Mouse (Mus musculus): ENCODE data around the gene Gm37240. TPM values are rescaled to one million over a fixed set of nuclear protein-coding genes. Genes with fewer than 3 reads are reported as not detected.

The Gm37240 gene
- total RNA-seq, 2 experiments from 2014 or later = not detected

DNA sequence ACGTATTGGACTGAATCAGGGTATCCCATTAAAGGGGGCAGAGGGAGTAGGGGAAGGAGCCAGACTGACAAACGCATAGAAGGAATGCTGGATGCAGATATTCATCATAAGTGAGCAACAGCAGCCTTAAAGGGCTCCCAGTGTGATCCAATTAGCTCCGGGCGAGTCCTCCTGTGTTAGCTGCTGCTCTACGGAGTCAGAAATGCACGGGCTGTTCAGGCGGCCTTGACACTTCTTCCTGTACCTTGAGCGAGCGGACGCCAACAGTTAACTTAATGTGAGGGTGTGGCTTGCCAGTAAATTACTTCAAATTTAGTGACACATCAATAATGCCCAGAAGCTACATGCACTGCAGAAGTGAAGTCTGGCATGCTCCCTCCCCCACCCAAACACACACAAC is 1151.6 kb downstream of the Gm37240 start:
- ATAC-seq (replicated peaks; ENCODE audit: low FRiP score, poor library complexity, severe bottlenecking) = no peak

DNA sequence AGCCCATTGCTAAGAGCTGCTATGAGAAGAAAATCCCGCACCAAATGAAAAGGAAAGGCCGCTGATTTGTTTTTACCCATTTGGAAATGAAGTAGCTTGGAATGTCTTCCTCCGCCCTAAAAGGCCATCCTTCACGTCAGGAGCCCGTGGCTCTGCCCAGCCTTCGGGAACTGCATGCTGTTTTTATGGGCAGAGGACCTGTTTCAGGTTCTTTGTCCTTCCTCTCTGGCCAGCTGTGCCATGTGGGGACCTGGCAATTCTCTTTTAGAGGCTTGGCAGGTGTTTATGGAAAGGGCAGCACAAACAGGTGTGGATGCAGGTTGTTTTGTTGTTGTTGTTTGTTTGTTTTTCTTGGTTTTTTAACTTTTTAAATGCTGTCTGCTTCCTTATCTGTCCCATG is 1154.8 kb downstream of the Gm37240 start:
- no peak for ATAC-seq (replicated peaks; ENCODE audit: low FRiP score, poor library complexity, severe bottlenecking)

DNA sequence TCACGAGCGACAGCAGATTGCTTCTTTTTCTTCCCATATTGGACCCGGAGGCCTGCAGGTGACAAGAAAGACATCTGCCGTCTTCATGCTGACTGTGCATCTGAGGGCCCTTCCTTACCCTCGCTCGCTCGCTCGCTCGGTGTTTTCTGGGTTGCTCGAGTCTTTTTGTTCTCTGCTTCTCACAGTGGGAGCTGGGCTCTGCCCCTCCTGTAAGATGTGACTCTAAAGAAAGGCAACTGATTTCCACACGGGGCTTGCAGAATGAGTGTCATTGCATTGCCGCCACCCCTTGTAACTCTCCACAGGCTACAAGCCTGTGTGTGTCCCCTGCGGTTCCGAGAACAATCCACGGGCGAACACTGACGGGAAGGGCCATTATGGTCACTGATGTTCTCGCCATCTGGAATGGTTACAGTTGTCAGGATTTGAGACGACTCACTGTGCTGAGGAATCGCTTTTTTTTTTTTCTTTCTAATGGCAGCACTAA is 1155.3 kb downstream of the Gm37240 start:
- no peak for ATAC-seq (replicated peaks; ENCODE audit: low FRiP score, poor library complexity, severe bottlenecking)

DNA sequence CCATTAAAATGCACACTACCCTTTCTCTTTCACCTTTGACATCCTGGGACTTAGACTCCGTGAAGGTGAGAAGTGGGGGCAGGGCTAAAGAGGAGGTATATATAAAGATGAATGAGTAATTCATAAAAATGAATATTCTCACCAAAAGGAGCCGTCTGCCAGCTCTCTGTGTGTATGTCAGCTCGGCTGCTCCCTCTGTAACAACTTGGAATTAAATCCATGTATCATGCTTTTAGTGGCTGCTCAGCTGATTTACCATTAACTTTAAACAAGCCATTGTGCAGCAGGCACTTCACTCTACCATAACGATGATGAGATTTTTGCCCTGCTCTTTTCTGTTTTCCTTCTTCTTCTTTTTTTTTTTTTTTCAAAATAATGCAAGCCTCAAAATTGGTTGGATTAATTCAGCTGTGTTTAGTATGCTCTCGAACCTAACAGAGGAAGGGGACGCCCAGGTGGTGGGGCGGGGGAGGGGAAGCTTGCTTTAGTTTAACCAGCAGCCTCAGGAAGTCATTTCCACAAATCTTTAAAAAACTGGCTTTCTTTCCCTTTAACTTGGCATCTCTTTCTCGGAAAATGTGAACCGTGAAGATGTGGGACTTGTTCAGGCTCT is 1155.8 kb downstream of the Gm37240 start:
- no peak for ATAC-seq (replicated peaks; ENCODE audit: low FRiP score, poor library complexity, severe bottlenecking)

DNA sequence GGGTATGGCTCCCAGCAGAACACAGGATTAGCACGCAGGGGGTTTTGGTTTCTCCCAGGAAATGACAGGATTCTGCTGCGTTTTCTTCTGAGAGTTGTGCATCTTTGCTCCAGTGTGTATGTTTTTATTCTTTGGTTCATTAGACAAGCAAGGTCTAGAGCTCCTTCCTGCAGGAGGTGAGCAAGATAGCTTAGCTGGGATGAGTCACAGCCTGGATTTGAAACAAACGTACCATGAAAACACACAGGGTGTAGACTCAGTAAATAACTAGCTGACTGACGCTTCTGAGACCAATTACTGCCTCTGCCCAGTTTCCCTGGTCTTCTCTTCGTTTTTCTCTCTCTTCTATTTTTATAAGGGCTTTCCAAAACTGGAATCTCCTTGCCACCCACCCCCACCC is 1156.3 kb downstream of the Gm37240 start:
- no peak for ATAC-seq (replicated peaks; ENCODE audit: low FRiP score, poor library complexity, severe bottlenecking)

DNA sequence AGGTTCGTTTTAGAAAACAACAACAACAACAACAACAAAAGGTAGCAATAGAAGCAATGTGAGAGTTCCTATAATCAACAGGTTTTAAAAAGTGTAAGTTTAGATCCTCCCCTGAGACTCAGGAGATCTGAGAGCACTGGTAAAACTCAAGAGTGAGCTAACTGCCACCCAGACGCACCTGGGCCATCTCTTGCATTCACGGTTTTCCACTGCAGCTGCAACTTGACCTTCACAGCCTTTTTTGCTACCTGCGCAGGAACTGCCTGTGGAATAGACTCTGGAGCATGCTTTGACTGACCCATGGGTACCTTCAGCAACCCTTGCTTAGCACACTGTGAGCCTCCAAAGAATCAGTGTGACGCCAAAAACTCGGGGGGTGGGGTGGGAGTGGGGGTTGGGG is 1157.5 kb downstream of the Gm37240 start:
- no peak for ATAC-seq (replicated peaks; ENCODE audit: low FRiP score, poor library complexity, severe bottlenecking)

DNA sequence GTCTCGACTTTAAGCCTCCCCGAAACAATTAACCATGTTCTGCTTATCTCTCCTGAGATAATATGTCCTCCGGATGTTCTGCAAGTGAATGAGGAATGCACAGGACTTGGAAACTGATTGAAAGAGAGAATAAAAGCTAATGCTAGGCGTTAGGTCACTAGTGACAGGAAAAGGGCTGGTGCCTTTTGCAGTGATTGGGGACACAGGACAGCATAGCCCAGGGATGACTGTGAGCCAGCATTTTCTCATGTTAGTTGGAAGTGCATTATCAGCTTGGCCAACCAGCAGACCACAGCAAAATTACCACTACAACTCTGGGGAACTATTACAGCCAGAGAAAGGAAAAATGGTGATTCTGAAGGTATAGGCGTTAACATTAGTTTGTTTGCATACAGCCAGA is 1163.3 kb downstream of the Gm37240 start:
- no peak for ATAC-seq (replicated peaks; ENCODE audit: low FRiP score, poor library complexity, severe bottlenecking)

DNA sequence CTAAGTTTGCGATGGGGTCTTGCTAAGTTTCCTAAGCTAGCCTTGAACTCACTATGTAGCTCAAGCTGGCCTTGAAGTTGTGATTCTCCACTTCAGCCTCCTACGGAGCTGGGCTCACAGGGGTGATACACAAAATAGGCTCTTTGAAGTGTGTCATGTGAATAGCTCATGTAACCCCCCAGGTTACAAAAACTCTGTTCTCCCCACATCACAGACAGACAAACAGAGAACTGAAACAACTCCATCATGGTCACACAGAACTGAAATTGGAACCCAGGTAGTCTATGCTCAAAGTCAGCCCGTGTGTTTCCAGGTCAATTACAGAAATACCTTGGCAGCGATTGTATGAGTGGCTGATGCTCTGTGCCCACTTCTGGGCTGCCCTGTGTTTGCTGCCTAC is 1164.6 kb downstream of the Gm37240 start:
- no peak for ATAC-seq (replicated peaks; ENCODE audit: low FRiP score, poor library complexity, severe bottlenecking)

DNA sequence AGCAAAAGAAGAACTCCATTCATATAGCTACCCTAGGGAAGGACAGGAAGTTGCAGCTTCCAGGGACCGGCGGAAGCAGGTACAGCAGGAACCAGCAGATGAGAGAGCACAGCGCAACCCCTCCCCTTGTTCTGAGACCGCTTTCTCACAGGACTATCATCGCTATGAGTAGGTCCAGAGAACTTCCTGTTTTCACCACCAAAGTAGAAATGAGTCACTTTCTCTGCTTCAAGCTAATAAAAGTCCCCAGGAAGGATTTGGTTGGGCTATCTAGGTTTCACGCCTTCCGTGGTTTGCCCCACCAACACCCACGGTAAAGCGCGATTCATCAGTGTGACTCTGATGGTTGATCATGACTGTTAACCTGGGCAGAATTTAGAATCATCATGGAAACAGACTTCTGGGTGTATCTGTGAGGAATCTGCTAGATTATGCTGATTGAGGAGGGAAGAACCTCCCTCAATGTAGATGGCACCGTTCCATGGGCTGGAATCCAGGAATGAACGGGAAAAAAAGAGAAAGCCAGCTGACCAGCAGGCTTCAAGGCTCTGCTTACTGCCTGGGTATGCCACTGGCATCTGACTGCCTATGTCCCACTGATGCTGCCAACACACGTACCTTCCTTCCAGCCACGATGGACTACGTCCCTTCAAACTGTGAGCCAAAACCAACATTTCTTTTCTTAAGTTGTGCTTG is 1172.1 kb downstream of the Gm37240 start:
- no peak for ATAC-seq (replicated peaks; ENCODE audit: low FRiP score, poor library complexity, severe bottlenecking)

DNA sequence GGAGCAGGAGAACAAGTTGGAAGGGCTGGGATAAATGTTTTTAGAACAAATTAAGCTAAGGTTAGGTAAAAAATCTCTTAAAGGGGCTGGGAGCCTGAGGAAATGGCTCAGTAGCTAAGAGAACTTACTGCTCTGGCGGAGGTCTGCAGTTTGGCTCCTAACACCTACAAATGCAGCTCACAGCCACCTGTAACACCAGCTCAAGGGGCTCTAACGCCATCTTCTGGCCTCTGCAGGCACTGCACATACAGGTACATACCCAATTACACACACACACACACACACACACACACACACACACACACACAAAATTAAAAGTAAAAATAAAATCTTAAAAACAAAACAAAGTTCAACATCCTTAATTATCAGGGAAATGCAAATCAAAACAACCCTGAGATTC is 1174.4 kb downstream of the Gm37240 start:
- ATAC-seq (replicated peaks; ENCODE audit: low FRiP score, poor library complexity, severe bottlenecking) = no peak

DNA sequence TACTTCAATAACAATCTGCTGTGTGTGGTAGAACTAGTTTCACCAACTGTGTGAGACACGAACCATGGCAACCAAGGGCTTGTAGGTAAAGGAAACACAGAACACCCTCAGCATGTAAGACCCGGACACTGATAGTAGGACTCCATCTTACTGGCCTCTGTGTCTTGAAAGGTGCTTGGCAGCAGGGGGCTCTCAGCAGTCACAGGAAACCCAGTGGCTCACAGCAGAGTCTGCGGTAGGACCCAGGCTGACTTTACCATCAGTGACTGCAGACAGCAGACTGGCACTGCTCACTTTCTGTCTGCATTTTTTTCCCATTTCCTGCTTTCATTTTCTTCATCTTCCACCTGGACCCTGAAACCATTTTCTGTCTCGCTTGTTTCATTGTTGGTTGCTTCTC is 1176.6 kb downstream of the Gm37240 start:
- no peak for ATAC-seq (replicated peaks; ENCODE audit: low FRiP score, poor library complexity, severe bottlenecking)

DNA sequence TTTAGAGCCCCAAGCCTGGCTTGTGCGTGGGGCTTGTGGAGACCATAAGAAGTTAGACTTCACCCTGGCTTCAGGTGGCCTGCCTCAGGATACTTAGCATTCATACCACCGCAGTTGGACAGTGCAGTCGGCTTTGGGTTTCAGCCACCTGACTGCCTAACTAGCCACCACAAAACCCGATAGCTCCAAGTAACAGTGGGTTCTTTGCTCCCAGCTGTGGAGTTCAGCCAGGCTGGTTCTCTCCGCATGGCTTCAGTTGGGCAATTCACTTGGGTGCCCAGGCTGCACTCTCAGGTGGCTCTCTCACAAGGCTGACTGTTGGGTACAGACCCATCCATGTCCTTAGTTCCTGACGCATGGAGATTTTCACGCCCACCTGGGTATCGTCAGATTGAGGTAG is 1177.4 kb downstream of the Gm37240 start:
- ATAC-seq (replicated peaks; ENCODE audit: low FRiP score, poor library complexity, severe bottlenecking) = no peak

DNA sequence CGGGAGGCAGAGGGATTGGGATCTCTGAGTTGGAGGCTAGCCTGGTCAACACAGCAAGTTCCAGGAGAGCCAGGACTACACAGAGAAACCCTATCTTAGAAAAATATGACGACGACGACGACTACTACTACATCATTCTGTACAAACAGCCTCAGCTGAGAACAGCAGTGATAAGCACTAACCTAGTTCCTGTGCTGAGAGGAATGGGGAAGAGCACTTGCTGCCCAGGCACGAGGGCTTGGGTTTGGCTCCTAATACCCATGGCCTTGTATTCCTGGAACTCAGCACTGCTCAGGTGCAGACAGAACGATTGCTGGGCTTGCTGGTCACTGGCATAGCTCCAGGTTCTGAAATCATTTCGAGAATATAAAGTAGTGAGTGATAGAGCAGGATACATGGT is 1178.2 kb downstream of the Gm37240 start:
- ATAC-seq (replicated peaks; ENCODE audit: low FRiP score, poor library complexity, severe bottlenecking) = no peak

DNA sequence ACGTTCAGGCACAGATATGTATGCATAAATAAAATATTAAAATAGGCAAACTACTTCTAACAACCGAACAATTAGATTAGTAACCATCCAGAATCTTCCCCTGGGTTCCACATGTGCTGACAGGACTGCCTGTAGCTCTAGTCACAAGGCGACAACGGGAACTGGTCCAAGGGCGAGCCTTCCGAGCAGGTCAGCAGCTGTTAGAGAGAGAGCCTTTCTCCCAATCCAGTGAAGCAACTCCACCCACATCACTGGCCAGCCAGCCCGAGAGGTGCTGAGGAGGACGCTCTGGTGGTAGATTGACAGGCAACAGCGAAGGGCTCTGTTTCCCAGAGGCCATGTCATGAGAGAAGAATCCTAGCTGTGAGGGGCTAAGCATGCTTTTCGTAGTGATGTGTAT is 1178.8 kb downstream of the Gm37240 start:
- ATAC-seq (replicated peaks; ENCODE audit: low FRiP score, poor library complexity, severe bottlenecking) = no peak

DNA sequence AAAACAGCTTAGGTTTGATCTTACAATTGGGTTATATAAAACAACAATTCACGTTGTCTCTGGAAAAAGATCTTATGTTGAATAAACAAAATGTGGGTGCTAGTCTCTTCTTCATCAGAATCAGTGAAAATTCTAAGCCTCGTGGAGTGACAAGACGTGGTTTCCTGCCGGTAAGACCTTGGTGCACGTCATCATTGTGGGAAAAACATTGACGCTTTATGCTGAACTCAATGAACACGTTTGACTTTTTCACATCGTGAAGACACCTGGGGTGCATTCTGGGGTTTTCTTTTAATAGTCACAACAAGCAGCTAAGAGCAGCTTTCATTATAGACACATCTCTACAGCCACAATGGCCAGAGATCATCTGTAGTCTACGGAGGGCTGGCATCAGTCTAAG is 1182.1 kb downstream of the Gm37240 start:
- no peak for ATAC-seq (replicated peaks; ENCODE audit: low FRiP score, poor library complexity, severe bottlenecking)

DNA sequence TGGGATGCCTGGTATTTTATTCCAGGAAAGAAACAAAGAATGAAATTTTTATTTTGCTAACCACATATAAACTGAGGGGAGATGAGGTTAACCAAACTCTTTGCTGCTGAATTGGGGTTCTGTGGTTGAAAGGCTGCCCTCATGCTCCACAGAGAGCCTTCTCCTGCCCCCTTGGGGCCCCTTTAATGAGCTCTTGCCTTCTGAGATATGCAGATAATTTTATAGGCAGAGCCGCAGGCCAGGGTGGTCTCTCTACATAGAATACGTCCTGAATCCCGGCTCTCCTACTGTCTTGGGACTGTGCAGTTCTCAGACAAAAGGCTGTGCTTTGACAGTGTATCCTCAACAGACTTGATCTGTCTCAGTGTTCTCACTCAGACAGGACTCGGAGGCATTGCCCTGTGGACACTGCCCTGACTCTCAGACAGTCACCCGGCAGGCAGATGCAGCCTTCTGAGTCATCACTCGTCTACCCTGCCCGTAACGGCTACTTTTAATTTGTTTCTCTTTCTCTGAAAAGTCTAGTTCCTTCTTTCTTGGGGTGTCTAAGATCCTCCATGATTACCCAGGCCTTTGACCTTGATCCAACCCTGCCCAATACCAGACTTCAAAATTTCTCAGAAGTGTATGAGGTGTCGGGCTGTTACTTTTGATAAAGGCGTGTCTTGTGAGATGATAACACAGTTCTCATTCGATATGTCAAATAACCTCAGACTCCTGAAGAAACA is 1184.1 kb downstream of the Gm37240 start:
- peak; percentile 64 for ATAC-seq (replicated peaks; ENCODE audit: low FRiP score, poor library complexity, severe bottlenecking)

DNA sequence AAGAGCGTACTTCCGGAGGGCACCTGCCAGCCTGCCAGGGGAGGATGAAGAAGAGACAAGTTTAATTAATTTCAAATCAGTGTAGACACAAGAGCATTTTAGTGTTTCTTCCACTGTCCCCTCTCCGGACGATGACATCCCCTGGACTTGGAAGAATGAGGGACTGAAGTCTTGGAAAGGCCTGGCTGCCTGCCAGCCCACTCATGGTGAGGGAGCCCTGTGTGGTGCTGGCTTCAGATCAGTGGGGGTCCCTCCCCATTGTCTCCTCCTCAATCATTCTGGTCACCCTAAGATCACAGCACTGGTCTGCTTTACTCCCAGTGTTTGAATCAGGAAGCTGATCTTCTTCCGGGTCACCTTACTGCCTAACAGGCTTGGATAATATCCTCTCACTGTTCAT is 1185.4 kb downstream of the Gm37240 start:
- no peak for ATAC-seq (replicated peaks; ENCODE audit: low FRiP score, poor library complexity, severe bottlenecking)

DNA sequence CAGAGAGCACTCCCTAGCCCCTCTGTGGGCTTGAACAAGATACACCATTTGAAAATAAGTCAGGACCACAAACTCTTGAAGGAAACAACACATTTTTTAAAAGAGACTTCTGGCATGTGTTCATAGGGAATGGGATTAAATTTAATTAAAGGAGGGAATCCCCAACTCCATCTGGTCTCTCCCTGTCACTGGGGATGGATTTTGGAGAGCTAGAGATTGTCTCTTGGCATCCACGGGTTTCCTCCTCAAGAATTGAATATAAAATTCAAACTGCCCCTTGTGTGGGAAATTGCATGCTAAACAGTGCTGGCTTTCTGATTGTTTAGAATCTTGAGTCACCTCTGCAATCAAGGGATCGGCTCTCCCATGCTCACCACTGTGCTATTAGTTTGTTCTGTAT is 1185.8 kb downstream of the Gm37240 start:
- ATAC-seq (replicated peaks; ENCODE audit: low FRiP score, poor library complexity, severe bottlenecking) = no peak

DNA sequence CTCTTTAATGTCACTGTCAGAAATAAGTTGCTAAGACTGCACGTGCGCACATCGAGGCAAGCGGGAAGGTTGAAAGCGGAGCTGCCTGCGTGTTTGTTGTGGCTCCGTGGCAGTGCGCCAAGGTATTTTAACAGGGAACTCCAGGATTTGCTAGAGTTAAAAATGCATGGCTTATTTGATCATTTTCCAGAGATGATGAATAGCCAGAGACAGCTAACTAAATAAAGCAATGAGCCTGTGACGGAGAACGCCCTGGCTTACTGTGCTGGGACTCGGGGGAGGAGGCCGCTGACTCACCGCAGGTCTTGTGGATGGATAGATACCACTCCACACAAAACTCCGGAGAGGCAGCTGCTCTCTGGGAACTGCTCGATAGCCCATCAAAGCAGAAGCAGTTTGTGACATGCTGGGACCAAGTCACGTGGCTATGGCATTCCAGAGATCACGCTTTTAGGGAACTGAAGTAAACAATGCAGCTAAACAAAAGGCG is 1190.8 kb downstream of the Gm37240 start:
- ATAC-seq (replicated peaks; ENCODE audit: low FRiP score, poor library complexity, severe bottlenecking) = no peak

DNA sequence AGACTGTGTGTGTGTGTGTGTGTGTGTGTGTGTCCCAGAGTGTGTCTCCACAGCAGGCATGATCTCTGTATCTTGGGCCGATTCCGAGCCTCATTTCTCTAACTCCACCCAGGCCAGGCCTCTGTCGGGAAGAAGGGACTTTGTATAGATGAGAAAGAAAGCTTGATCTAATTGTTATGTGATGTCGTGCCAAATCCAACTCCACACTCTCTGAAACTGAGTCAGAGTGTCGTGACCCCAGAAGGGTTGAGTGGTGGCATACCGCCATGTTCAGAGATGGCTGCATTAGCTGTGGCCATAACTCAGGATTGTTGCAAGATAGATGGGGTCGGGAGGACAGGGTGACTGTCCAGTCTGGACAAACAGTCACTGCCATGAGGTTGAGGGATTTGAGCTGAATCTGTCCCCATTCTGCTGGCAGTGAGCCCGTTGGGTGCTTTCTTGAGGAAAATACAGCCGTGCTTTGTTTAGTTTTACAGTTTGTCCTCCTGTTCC is 1191.4 kb downstream of the Gm37240 start:
- ATAC-seq (replicated peaks; ENCODE audit: low FRiP score, poor library complexity, severe bottlenecking) = no peak

DNA sequence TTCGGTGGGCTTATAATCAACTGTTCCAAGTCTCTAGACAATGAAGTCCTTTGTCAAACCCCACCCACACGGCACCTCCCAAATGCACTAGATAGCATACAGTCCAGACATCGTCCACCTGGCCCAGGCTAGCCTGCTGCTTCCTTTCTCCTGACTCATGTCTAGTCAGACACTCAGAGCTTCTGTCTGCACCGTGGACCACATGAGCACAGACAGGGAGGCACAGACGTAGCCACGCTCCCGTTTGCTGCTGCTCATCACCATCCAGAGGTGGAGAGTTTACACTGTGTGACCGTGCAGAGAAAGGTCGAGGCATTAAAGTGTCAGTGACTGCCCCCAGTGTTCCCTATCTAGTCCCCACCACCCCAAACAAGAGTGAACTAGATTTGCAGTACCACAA is 1191.9 kb downstream of the Gm37240 start:
- no peak for ATAC-seq (replicated peaks; ENCODE audit: low FRiP score, poor library complexity, severe bottlenecking)

All from erythroblast, adult 5-6 weeks (primary cell).